Mouse (Mus musculus) heart, postnatal 0 days (tissue): ENCODE data around the gene Neu2. TPM values are rescaled to one million over a fixed set of nuclear protein-coding genes. Genes with fewer than 3 reads are reported as not detected.

Source experiments
- ATAC-seq: fragments of 200-750 bp; cut with Nextera tagmentation; 2 replicates; pipeline ENCODE4 v1.8.0; 2017; ENCODE audit warnings: low read depth, moderate number of reproducible peaks, moderate library complexity; ENCODE audit not compliant: insufficient read depth
- DNase-seq: peaks from one replicate; pipeline ENCODE4 v3.0.0-alpha.2; 2016; ENCODE audit warnings: low spot score
- H3K27ac ChIP-seq: fragments of 300-500 bp; sonication (generic); 2 replicates; pipeline ENCODE4 v1.5.1; 2014; ENCODE audit warnings: low read depth, mild to moderate bottlenecking
- H3K27me3 ChIP-seq: fragments of 300-500 bp; sonication (generic); 2 replicates; pipeline ENCODE4 v1.6.1; 2014; ENCODE audit warnings: low read length, mixed read lengths; ENCODE audit not compliant: control insufficient read depth, insufficient read depth
- H3K36me3 ChIP-seq: fragments of 300-500 bp; sonication (generic); replicated peaks from 2 replicates; pipeline ENCODE4 v1.6.1; 2014; ENCODE audit warnings: low read length, mixed read lengths; ENCODE audit not compliant: control insufficient read depth, insufficient read depth
- H3K4me1 ChIP-seq: fragments of 300-500 bp; sonication (generic); 2 replicates; pipeline ENCODE4 v1.6.1; 2014; ENCODE audit warnings: antibody characterized with exemption; ENCODE audit not compliant: control insufficient read depth, insufficient read depth
- H3K4me2 ChIP-seq: fragments of 300-500 bp; sonication (generic); 2 replicates; pipeline ENCODE4 v1.6.1; 2014; ENCODE audit warnings: low read depth, mild to moderate bottlenecking, low read length, moderate library complexity
- H3K4me3 ChIP-seq: fragments of 300-500 bp; sonication (generic); 2 replicates; pipeline ENCODE4 v1.5.1; 2014; ENCODE audit warnings: low read depth, low read length
- H3K9ac ChIP-seq: fragments of 300-500 bp; sonication (generic); replicated peaks from 2 replicates; pipeline ENCODE4 v1.6.1; 2014; ENCODE audit warnings: low read depth, low read length, mixed read lengths
- H3K9me3 ChIP-seq: fragments of 300-500 bp; sonication (generic); replicated peaks from 2 replicates; pipeline ENCODE4 v1.6.1; 2016; ENCODE audit warnings: low read length; ENCODE audit not compliant: control insufficient read depth
- CTCF ChIP-seq: IDR thresholded peaks from 2 replicates; pipeline ENCODE4 v1.5.1; 2016; ENCODE audit warnings: antibody characterized with exemption, control low read depth, low read depth
- EP300 ChIP-seq: IDR thresholded peaks from 2 replicates; pipeline ENCODE4 v1.6.1; 2016; ENCODE audit warnings: antibody characterized with exemption, low read depth
- WGBS: fragments of 180-500 bp; shearing (Covaris S2); extraction: QIAGEN DNeasy Blood & Tissue Kit; methylation state at CpG from one replicate; pipeline ENCODE4 v1.1.7; 2014; 5-methylcytosine and 5-hydroxymethylcytosine counted together
- polyA plus RNA-seq: library from polyadenylated mRNA; unstranded; fragments of >200 nt; fragmentation: Nextera tagmentation; extraction: Ambion mirVana; gene quantifications from 2 replicates; pipeline ENCODE4 v1.2.1, GENCODE M21; 2015
- total RNA-seq: library from RNA; depleted of rRNA; stranded (reverse); fragments of >200 nt; gene quantifications from 2 replicates; pipeline ENCODE4 v1.2.3, GENCODE M21; 2014; ENCODE audit warnings: low replicate concordance

Neu2 gene
- total and polyA plus RNA-seq, 2 experiments from 2014 or later: not detected

- H3K9me3 ChIP-seq: no peaks in the 10 kb centered on the region
- no peaks in the 10 kb centered on the region for H3K36me3 ChIP-seq
- H3K4me3 ChIP-seq: peak overlapping the region; percentile 17; the same call in 1 of the 2 replicates
- no peak overlapping the region for H3K9ac ChIP-seq
- no peak for TF ChIP-seq CTCF
- no peak for TF ChIP-seq EP300
- DNase-seq (no peak), ATAC-seq (no peak)
- H3K27me3 ChIP-seq: peaks cover 29% of the 10 kb centered on the region
- peak overlapping the region; percentile 49 for H3K4me2 ChIP-seq
- 3% methylated on average over 39 of the region's 42 CpGs for WGBS
- H3K4me1 ChIP-seq: no peaks in the 10 kb centered on the region
- H3K27ac ChIP-seq: no peak overlapping the region
Observed at GRCm38 (mm10) chr1:87475076-87475895, 34.4 kb upstream of the Neu2 start.

GRCm38 (mm10) chr1:87482546-87482945 is 27.1 kb upstream of the Neu2 start:
- Histone ChIP-seq H3K4me1 (no peaks in the 10 kb centered on the region), H3K27me3 (no peaks in the 10 kb centered on the region), H3K4me2 (no peak overlapping the region), H3K9ac (no peak overlapping the region), H3K9me3 (no peaks in the 10 kb centered on the region), H3K36me3 (no peaks in the 10 kb centered on the region), H3K4me3 (no peak overlapping the region), H3K27ac (no peak overlapping the region)
- TF ChIP-seq EP300 (no peak), CTCF (no peak)
- WGBS: 76% methylated on average over 4 of the region's 4 CpGs
- ATAC-seq (no peak), DNase-seq (no peak)

- H3K4me3 ChIP-seq: no peak overlapping the region
- no peak for DNase-seq
- WGBS: 29% methylated on average over 6 of the region's 6 CpGs
- no peak overlapping the region for H3K9ac ChIP-seq
- H3K4me1 ChIP-seq: no peaks in the 10 kb centered on the region
- no peak overlapping the region for H3K4me2 ChIP-seq
- H3K27ac ChIP-seq: no peak overlapping the region
- ATAC-seq: no peak
- no peaks in the 10 kb centered on the region for H3K27me3 ChIP-seq
- no peaks in the 10 kb centered on the region for H3K9me3 ChIP-seq
- H3K36me3 ChIP-seq: no peaks in the 10 kb centered on the region
- no peak for TF ChIP-seq EP300
- TF ChIP-seq CTCF: no peak
Observed at GRCm38 (mm10) chr1:87486386-87486785, 23.3 kb upstream of the Neu2 start.

- WGBS: 35% methylated on average over 3 of the region's 3 CpGs
Observed at GRCm38 (mm10) chr1:87492285-87492684, 17.4 kb upstream of the Neu2 start.

GRCm38 (mm10) chr1:87493542-87493941 is 16.1 kb upstream of the Neu2 start:
- Histone ChIP-seq H3K4me1 (no peaks in the 10 kb centered on the region), H3K4me2 (no peak overlapping the region), H3K9me3 (no peaks in the 10 kb centered on the region), H3K27ac (no peak overlapping the region), H3K36me3 (no peaks in the 10 kb centered on the region), H3K4me3 (no peak overlapping the region), H3K27me3 (no peaks in the 10 kb centered on the region), H3K9ac (no peak overlapping the region)
- TF ChIP-seq EP300 (no peak), CTCF (no peak)
- ATAC-seq: no peak
- DNase-seq: no peak
- WGBS: 56% methylated on average over 4 of the region's 4 CpGs

More at GRCm38 (mm10) chr1:87492285-87492684, 17.4 kb upstream of the Neu2 start:
- no peak for ATAC-seq
- no peaks in the 10 kb centered on the region for H3K4me1 ChIP-seq
- no peak for DNase-seq
- H3K4me2 ChIP-seq: no peak overlapping the region
- no peaks in the 10 kb centered on the region for H3K9me3 ChIP-seq
- H3K9ac ChIP-seq: no peak overlapping the region
- H3K36me3 ChIP-seq: no peaks in the 10 kb centered on the region
- no peak overlapping the region for H3K27ac ChIP-seq
- no peak overlapping the region for H3K4me3 ChIP-seq
- H3K27me3 ChIP-seq: no peaks in the 10 kb centered on the region
- no peak for TF ChIP-seq CTCF
- no peak for TF ChIP-seq EP300

GRCm38 (mm10) chr1:87505524-87505923 is 4.2 kb upstream of the Neu2 start:
- DNase-seq (no peak), ATAC-seq (no peak)
- H3K36me3 ChIP-seq: no peaks in the 10 kb centered on the region
- H3K9ac ChIP-seq: no peak overlapping the region
- H3K4me2 ChIP-seq: no peak overlapping the region
- no peak for TF ChIP-seq CTCF
- TF ChIP-seq EP300: no peak
- H3K4me1 ChIP-seq: peaks cover 5% of the 10 kb centered on the region; the same call in 1 of the 2 replicates
- H3K27ac ChIP-seq: no peak overlapping the region
- WGBS: 79% methylated on average over 4 of the region's 4 CpGs
- H3K9me3 ChIP-seq: no peaks in the 10 kb centered on the region
- no peak overlapping the region for H3K4me3 ChIP-seq
- peaks cover 30% of the 10 kb centered on the region for H3K27me3 ChIP-seq
